Comparison of ENCODE assay signal across 8 mouse cellular contexts in genomic region chr1:182124924-182125368, GRCm38 (mm10). TPM values are rescaled to one million over a fixed set of nuclear protein-coding genes. Genes with fewer than 3 reads are reported as not detected.
A peak's percentile ranks its signal among the peaks of the same experiment; 100 is the strongest.
DNase-seq lines count a peak whose midpoint lies in the region; ATAC-seq and TF ChIP-seq lines count a peak whose summit lies in the region.

No protein-coding gene starts in this region.

- peaks cover 20% of the 10 kb centered on the region for H3K4me1 ChIP-seq in erythroblast, embryonic 14.5 days (ENCODE audit: control insufficient read depth)
- H3K4me1 ChIP-seq in heart, embryonic 13.5 days: peaks cover 20% of the 10 kb centered on the region
- H3K4me1 ChIP-seq in liver, embryonic 14.5 days (replicated peaks; ENCODE audit: control insufficient read depth in 2 of 2, insufficient read depth in 2 of 2, low read length in 1 of 2): peaks cover 6 to 11% of the 10 kb centered on the region in 2 experiments; a peak in 3 of 4 replicates
- H3K4me1 ChIP-seq in stomach, embryonic 15.5 days: peaks cover 8% of the 10 kb centered on the region

- WGBS in heart, embryonic 13.5 days: under 1% methylated on average over 33 of the region's 33 CpGs
- under 1% methylated on average over 33 of the region's 33 CpGs for WGBS in liver, embryonic 14.5 days (ENCODE audit: insufficient replicate concordance)
- WGBS in stomach, embryonic 15.5 days: under 1% methylated on average over 33 of the region's 33 CpGs

- TF ChIP-seq CTCF in liver, embryonic 14.5 days (IDR thresholded peaks at IDR 0.05; ENCODE audit: low read depth): no peak

- peak overlapping the region; percentile 87 for H3K27ac ChIP-seq in heart, embryonic 13.5 days (replicated peaks)
- H3K27ac ChIP-seq in liver, embryonic 14.5 days: peak overlapping the region; percentile 32
- H3K27ac ChIP-seq in stomach, embryonic 15.5 days: peak overlapping the region; percentile 87

- peak; percentile 79 for DNase-seq in brain, embryonic 18.5 days (ENCODE audit: low read depth, low spot score)
- peak; percentile 89 to 95 for DNase-seq in kidney, postnatal 25 days
- DNase-seq in liver, embryonic 14.5 days (ENCODE audit: low read depth in 3 of 3, low spot score in 3 of 3): peak; percentile 78 to 80 (median 79)
- DNase-seq in neural tube, embryonic 10.5 days (ENCODE audit: extremely low spot score, low spot score): peak; percentile 82

- peaks cover 30% of the 10 kb centered on the region for H3K36me3 ChIP-seq in erythroblast, embryonic 14.5 days (ENCODE audit: control insufficient read depth)
- peaks cover 36% of the 10 kb centered on the region for H3K36me3 ChIP-seq in heart, embryonic 13.5 days
- peaks cover 7% of the 10 kb centered on the region for H3K36me3 ChIP-seq in liver, embryonic 14.5 days (replicated peaks; ENCODE audit: control insufficient read depth, insufficient read depth, low read depth)
- H3K36me3 ChIP-seq in stomach, embryonic 15.5 days: peaks cover 14% of the 10 kb centered on the region; the same call in 1 of the 2 replicates

- no peak; the same call in 1 of the 2 replicates for TF ChIP-seq EP300 in liver, embryonic 14.5 days (IDR thresholded peaks at IDR 0.05; ENCODE audit: low read depth)

- ATAC-seq in CD4-positive, CD25-positive, alpha-beta regulatory T cell, adult 4 months: peak; percentile 87
- peak; percentile 87 for ATAC-seq in heart, embryonic 13.5 days (ENCODE audit: extremely low read depth, insufficient number of reproducible peaks, low FRiP score, low TSS enrichment)
- peak; percentile 93 for ATAC-seq in liver, embryonic 14.5 days (ENCODE audit: insufficient read depth)
- ATAC-seq in stomach, embryonic 15.5 days (ENCODE audit: insufficient read depth, low FRiP score, low read depth): peak; percentile 92

- H3K9ac ChIP-seq in heart, embryonic 13.5 days: peak overlapping the region; percentile 89
- peak overlapping the region; percentile 89 for H3K9ac ChIP-seq in liver, embryonic 14.5 days (replicated peaks)
- H3K9ac ChIP-seq in stomach, embryonic 15.5 days: peak overlapping the region; percentile 77

- H3K4me2 ChIP-seq in heart, embryonic 13.5 days: peak overlapping the region; percentile 85
- H3K4me2 ChIP-seq in liver, embryonic 14.5 days (ENCODE audit: low read depth): peak overlapping the region; percentile 75
- H3K4me2 ChIP-seq in stomach, embryonic 15.5 days: peak overlapping the region; percentile 63

- no peaks in the 10 kb centered on the region for H3K27me3 ChIP-seq in erythroblast, embryonic 14.5 days (ENCODE audit: control insufficient read depth)
- H3K27me3 ChIP-seq in heart, embryonic 13.5 days (replicated peaks): 0 out of 2 replicates have a peak, but pooled peaks cover 3% of the 10 kb centered on the region
- no peaks in the 10 kb centered on the region for H3K27me3 ChIP-seq in liver, embryonic 14.5 days (ENCODE audit: control insufficient read depth, insufficient read depth, low read length)
- no peaks in the 10 kb centered on the region for H3K27me3 ChIP-seq in stomach, embryonic 15.5 days (replicated peaks)

- peak overlapping the region; percentile 96 for H3K4me3 ChIP-seq in erythroblast, embryonic 14.5 days (replicated peaks)
- peak overlapping the region; percentile 87 for H3K4me3 ChIP-seq in heart, embryonic 13.5 days
- H3K4me3 ChIP-seq in liver, embryonic 14.5 days (ENCODE audit: insufficient read depth in 1 of 2, low read depth in 2 of 2, low read length in 2 of 2): peak overlapping the region; percentile 86 to 93
- H3K4me3 ChIP-seq in stomach, embryonic 15.5 days (replicated peaks): peak overlapping the region; percentile 95

- H3K9me3 ChIP-seq in erythroblast, embryonic 14.5 days (ENCODE audit: control insufficient read depth, low read length): no peaks in the 10 kb centered on the region
- H3K9me3 ChIP-seq in heart, embryonic 13.5 days: no peaks in the 10 kb centered on the region
- H3K9me3 ChIP-seq in liver, embryonic 14.5 days (ENCODE audit: control insufficient read depth, low read length): no peaks in the 10 kb centered on the region
- H3K9me3 ChIP-seq in stomach, embryonic 15.5 days: no peaks in the 10 kb centered on the region

RNA-seq across cellular contexts. Expression of gene Srp9, which starts 0.4 kb away (rescaled TPM):
- 100 to 1,000 TPM; 114 to 148 TPM for polyA plus RNA-seq in CD4-positive, CD25-positive, alpha-beta regulatory T cell, adult 4 months (2017; shearing (Covaris generic))
- polyA plus RNA-seq in erythroblast, embryonic 14.5 days (2012): 2.3 and 2.7 TPM in 2 replicates
- 95.5 and 111 TPM in 2 replicates for polyA plus RNA-seq in heart, embryonic 13.5 days (2015; fragmentation: Nextera tagmentation; extraction: Ambion mirVana)
- polyA plus RNA-seq in liver, embryonic 14.5 days (2012; rRNA removed): 28.9 and 43.5 TPM in 2 replicates
- 88.9 and 89.9 TPM in 2 replicates for polyA plus RNA-seq in liver, embryonic 14.5 days (2014; fragmentation: Nextera tagmentation; extraction: Ambion mirVana)
- 158 and 161 TPM in 2 replicates for polyA plus RNA-seq in stomach, embryonic 15.5 days (2015; fragmentation: Nextera tagmentation; extraction: Ambion mirVana)

RNA-seq across cellular contexts. Expression of gene Vmn1r1, which starts 39.3 kb away (rescaled TPM):
- under 1 TPM in 1 of 2 experiments, not detected in 1; 0.11 TPM for polyA plus RNA-seq in CD4-positive, CD25-positive, alpha-beta regulatory T cell, adult 4 months (2017; shearing (Covaris generic))
- not detected in 2 replicates for polyA plus RNA-seq in erythroblast, embryonic 14.5 days (2012)
- polyA plus RNA-seq in heart, embryonic 13.5 days (2015; fragmentation: Nextera tagmentation; extraction: Ambion mirVana): not detected in 2 replicates
- not detected in 2 replicates for polyA plus RNA-seq in liver, embryonic 14.5 days (2012; rRNA removed)
- not detected in 2 replicates for polyA plus RNA-seq in liver, embryonic 14.5 days (2014; fragmentation: Nextera tagmentation; extraction: Ambion mirVana)
- not detected in 2 replicates for polyA plus RNA-seq in stomach, embryonic 15.5 days (2015; fragmentation: Nextera tagmentation; extraction: Ambion mirVana)

Comparison
In these comparisons a context has a peak if more than half of its experiments do, and no peak if none do; other contexts are left out.
1. Peak in every context shown above with its lines: DNase-seq, ATAC-seq, H3K4me3 ChIP-seq and H3K27ac ChIP-seq.
2. H3K27ac ChIP-seq: peak in every context shown above with its lines; median percentile 87 in heart, embryonic 13.5 days; 87 in stomach, embryonic 15.5 days; 32 in liver, embryonic 14.5 days.